Mouse (Mus musculus) liver, adult 2 months (tissue): ENCODE measurements around the gene Sh3rf3.

Experiments used
- CTCF ChIP-seq: fragments of 200-500 bp; IDR thresholded peaks from 2 replicates; pipeline ENCODE4 v1.5.1; 2011; ENCODE audit warnings: low read depth, low read length, control low read depth
- POLR2A ChIP-seq: fragments of 200-500 bp; IDR thresholded peaks from 2 replicates; pipeline ENCODE4 v1.6.1; 2011; ENCODE audit warnings: low read length, control low read depth; ENCODE audit not compliant: insufficient read depth; ENCODE audit errors: extremely low read depth

DNA sequence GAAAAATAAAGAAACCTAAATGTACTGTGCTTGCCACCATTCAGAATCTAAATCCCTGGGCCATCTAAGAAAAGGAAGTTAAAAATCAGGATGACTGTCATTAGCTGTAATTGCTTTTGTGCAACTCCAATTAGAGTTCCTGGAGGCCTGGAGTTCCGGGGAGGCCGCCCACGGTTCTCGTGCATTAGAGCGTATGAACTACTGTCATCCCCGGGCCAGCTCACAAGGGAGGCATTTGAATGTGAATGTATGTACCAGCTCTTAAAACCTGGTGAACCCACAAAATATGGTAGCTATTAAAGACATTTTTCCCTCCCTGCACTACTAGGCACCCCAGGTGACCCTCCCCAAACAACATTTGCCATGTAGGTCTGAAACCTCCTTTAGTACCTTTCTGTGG lies 122.4 kb downstream of the Sh3rf3 start:
- TF ChIP-seq CTCF: no peak
- no peak for TF ChIP-seq POLR2A
